ENCODE assay signal across 8 mouse cellular contexts in genomic region chr5:139791227-139792158, GRCm38 (mm10). TPM values are rescaled to one million over a fixed set of nuclear protein-coding genes. Genes with fewer than 3 reads are reported as not detected.
DNase-seq lines count a peak whose midpoint lies in the region; ATAC-seq lines count a peak whose summit lies in the region.

Gene Mafk, plus strand, starts transcription at chr5:139791513.

- ATAC-seq in hindbrain, embryonic 13.5 days (ENCODE audit: low FRiP score), result peak; percentile 74

- under 1% methylated on average over 92 of the region's 92 CpGs for WGBS in hindbrain, embryonic 13.5 days

- peak; percentile 99 for DNase-seq in NIH3T3 (ENCODE audit: low read depth)
- DNase-seq in cerebellum, postnatal 10 days, result peak; percentile 92 to 95
- DNase-seq in frontal cortex, postnatal 14 days (ENCODE audit: low spot score in 2 of 2), result peak; percentile 89 to 93
- peak; percentile 89 to 91 for DNase-seq in layer of hippocampus, postnatal 25 days (ENCODE audit: extremely low spot score in 1 of 2, low spot score in 1 of 2)
- DNase-seq in lung, postnatal 25 days (ENCODE audit: low spot score), result peak; percentile 98
- peak; percentile 96 for DNase-seq in retina, embryonic 14.5 days (ENCODE audit: low spot score)
- peak; percentile 100 for DNase-seq in thymus, postnatal 4 days

- H3K36me3 ChIP-seq in hindbrain, embryonic 13.5 days, result no peaks in the 10 kb centered on the region

- peak within 1 kb of the TSS; percentile 40 for H3K27ac ChIP-seq in hindbrain, embryonic 13.5 days

- H3K27me3 ChIP-seq in hindbrain, embryonic 13.5 days, result peaks cover 27% of the 10 kb centered on the region

- H3K4me2 ChIP-seq in hindbrain, embryonic 13.5 days, result peak within 1 kb of the TSS; percentile 100

- H3K4me3 ChIP-seq in hindbrain, embryonic 13.5 days, result peak within 1 kb of the TSS; percentile 82

- peak within 1 kb of the TSS; percentile 84 for H3K9ac ChIP-seq in hindbrain, embryonic 13.5 days

- peaks cover 41% of the 10 kb centered on the region for H3K4me1 ChIP-seq in hindbrain, embryonic 13.5 days (replicated peaks)

- no peaks in the 10 kb centered on the region for H3K9me3 ChIP-seq in hindbrain, embryonic 13.5 days

RNA-seq across cellular contexts. Expression of gene Mafk, which starts in this region (rescaled TPM):
- polyA plus RNA-seq in hindbrain, embryonic 13.5 days (2015; fragmentation: Nextera tagmentation; extraction: Ambion mirVana), result 13.2 and 13.4 TPM in 2 replicates
- total RNA-seq in layer of hippocampus, postnatal 25 days (2021), result 10 to 100 TPM; 10.0 to 10.6 TPM

Comparison
In these comparisons a context has a peak if more than half of its experiments do, and no peak if none do; other contexts are left out.
1. Peak in every context shown above with its lines: DNase-seq, ATAC-seq, H3K4me3 ChIP-seq and H3K27ac ChIP-seq.